8 mouse cellular contexts compared by ENCODE assay signal in genomic region chr2:59407512-59407988, GRCm38 (mm10).
A peak's percentile ranks its signal among the peaks of the same experiment; 100 is the strongest.
DNase-seq lines count a peak whose midpoint lies in the region; ATAC-seq lines count a peak whose summit lies in the region.

No protein-coding gene starts in this region.

- H3K36me3 ChIP-seq in heart, embryonic 11.5 days (ENCODE audit: control insufficient read depth, insufficient read depth, low read length): no peaks in the 10 kb centered on the region
- no peaks in the 10 kb centered on the region for H3K36me3 ChIP-seq in midbrain, embryonic 13.5 days

- no peak overlapping the region for H3K4me3 ChIP-seq in heart, embryonic 11.5 days (ENCODE audit: low read depth, low read length)
- no peak overlapping the region for H3K4me3 ChIP-seq in midbrain, embryonic 13.5 days (replicated peaks)

- ATAC-seq in heart, embryonic 11.5 days (replicated peaks; ENCODE audit: insufficient number of reproducible peaks, low FRiP score, low TSS enrichment): peak; percentile 67; the same call in 1 of the 2 replicates
- ATAC-seq in midbrain, embryonic 13.5 days: peak; percentile 85
- no peak for ATAC-seq in erythroblast, adult 5-6 weeks (replicated peaks; ENCODE audit: low FRiP score, poor library complexity, severe bottlenecking)

- WGBS in heart, embryonic 11.5 days (ENCODE audit: insufficient replicate concordance): 58% methylated on average over 13 of the region's 13 CpGs
- 63% methylated on average over 13 of the region's 13 CpGs for WGBS in midbrain, embryonic 13.5 days

- H3K27ac ChIP-seq in heart, embryonic 11.5 days (ENCODE audit: low read depth, low read length): peak overlapping the region; percentile 51
- H3K27ac ChIP-seq in midbrain, embryonic 13.5 days: no peak overlapping the region; the same call in 1 of the 2 replicates

- H3K4me1 ChIP-seq in heart, embryonic 11.5 days (ENCODE audit: control insufficient read depth, insufficient read depth, low read length): peaks cover 7% of the 10 kb centered on the region; the same call in 1 of the 2 replicates
- H3K4me1 ChIP-seq in midbrain, embryonic 13.5 days (replicated peaks): no peaks in the 10 kb centered on the region

- no peaks in the 10 kb centered on the region for H3K27me3 ChIP-seq in heart, embryonic 11.5 days (ENCODE audit: control insufficient read depth, insufficient read depth, low read length)
- H3K27me3 ChIP-seq in midbrain, embryonic 13.5 days: no peaks in the 10 kb centered on the region

- H3K9me3 ChIP-seq in heart, embryonic 11.5 days (replicated peaks; ENCODE audit: control insufficient read depth, low read length): no peaks in the 10 kb centered on the region; the same call in 1 of the 2 replicates
- H3K9me3 ChIP-seq in midbrain, embryonic 13.5 days: no peaks in the 10 kb centered on the region

- peak; percentile 22 for DNase-seq in adrenal gland, postnatal 25 days
- DNase-seq in adrenal gland, postnatal 4 days (ENCODE audit: low spot score in 2 of 2): no peak
- DNase-seq in cerebellum, postnatal 36 days: peak; percentile 43 to 55
- DNase-seq in layer of hippocampus, adult 9-10 months (ENCODE audit: low spot score): peak; percentile 45
- DNase-seq in thymus, postnatal 4 days: no peak

- H3K4me2 ChIP-seq in heart, embryonic 11.5 days: no peak overlapping the region
- no peak overlapping the region for H3K4me2 ChIP-seq in midbrain, embryonic 13.5 days (replicated peaks)

- H3K9ac ChIP-seq in heart, embryonic 11.5 days (ENCODE audit: low read depth, low read length): no peak overlapping the region
- no peak overlapping the region for H3K9ac ChIP-seq in midbrain, embryonic 13.5 days (replicated peaks)

Comparison
In these comparisons a context has a peak if more than half of its experiments do, and no peak if none do; other contexts are left out.
1. DNase-seq: peak in adrenal gland, postnatal 25 days (single experiment), cerebellum, postnatal 36 days (2 of 2) and layer of hippocampus, adult 9-10 months (single experiment); none in adrenal gland, postnatal 4 days (0 of 2) and thymus, postnatal 4 days (single experiment).